Mouse (Mus musculus): Measurements from ENCODE around the gene Ccser1.

Gene Ccser1

DNA sequence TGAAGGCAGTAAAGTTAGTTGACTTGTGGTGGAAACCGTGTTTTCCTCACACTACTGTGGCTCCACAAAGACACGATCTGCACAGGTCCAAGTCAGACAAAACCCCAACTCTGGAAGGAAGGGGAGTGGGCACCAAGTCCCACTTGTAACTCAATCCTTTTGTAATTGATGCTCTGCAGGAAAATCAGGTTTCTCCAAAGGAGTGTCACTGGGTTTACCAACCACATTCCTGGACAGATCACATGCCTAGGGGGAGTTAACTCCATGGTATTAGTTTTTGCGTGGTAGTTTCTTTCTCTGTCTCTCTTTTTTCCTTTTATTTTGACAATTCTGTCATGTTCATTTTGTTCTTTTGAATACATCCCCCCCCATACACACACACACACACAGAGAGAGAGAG is 252.0 kb downstream of the Ccser1 start:
- no peak for DNase-seq (ENCODE audit: low spot score)

DNA sequence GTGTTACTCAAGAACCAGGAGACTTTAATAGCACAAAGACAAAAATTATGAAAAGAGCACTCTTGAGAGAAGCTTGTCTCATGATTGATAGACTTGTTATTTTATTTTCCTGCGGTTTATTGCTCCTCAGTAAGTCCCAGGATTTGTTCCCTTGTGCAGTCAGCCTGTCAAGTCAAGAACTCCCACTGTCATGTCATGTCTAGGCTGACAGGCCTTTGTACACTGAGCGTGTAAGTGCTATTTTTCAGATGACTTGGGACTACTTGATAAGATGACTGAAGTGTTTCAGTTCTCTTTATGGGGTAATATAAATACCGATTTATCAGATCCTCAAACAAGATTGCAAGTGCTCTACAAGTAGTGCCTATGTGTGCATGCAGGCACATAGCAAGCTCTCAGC is 252.6 kb downstream of the Ccser1 start:
- no peak for DNase-seq (ENCODE audit: low spot score)

DNA sequence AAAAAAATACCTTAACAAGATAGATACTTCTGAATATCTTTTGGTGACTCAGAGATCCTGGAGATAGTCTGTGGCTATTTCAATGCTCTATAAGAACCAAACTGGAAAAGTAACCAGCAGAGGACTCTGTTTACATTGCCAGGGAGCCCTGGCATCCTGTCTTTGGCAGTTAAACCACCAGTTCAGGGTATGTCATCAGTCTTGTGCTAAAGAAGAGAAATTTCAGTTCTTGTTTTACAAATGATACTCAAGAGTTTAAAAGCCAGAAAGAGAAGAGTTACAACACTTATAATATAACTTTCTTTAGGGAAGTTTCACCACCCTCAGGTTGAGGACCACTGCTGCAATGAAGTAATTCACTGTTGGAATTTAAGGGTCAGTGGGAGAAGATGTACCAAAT is 258.0 kb downstream of the Ccser1 start:
- no peak for DNase-seq (ENCODE audit: low spot score)

DNA sequence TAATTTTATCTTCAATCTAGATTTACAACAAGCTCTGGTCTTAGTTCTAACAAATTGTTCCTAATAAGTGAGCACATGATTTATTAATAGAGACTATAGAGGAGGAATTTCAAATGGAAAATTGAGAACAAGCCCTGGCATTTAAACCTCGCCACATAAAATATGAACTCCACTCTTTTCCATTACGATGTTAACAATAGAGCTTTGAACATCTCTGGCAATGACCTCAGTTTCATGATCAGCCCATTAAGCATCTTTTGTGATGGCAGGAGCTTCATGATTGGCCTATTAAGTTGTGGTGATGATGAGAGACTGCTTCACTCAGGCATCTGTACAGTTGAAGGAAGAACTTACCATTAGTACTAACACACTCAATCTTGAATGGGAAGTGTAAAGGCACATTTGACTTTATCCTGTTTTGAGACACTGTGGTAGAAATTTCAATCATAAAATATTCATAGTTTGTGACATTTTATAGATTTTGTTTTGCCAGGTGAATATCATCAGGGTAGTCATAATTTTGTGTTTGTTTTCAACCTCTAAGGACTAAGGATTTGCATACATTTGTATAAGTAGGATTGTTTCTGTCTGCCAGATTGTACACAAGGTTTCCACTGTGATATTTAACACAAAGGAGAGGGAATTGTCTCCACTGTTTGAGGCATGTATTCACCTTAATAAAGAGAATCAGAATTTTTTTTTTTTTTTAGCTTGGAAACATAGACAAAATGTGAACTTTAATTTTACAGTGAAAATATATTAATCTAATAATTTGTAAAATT is 291.4 kb downstream of the Ccser1 start:
- no peak for DNase-seq (ENCODE audit: low spot score)

DNA sequence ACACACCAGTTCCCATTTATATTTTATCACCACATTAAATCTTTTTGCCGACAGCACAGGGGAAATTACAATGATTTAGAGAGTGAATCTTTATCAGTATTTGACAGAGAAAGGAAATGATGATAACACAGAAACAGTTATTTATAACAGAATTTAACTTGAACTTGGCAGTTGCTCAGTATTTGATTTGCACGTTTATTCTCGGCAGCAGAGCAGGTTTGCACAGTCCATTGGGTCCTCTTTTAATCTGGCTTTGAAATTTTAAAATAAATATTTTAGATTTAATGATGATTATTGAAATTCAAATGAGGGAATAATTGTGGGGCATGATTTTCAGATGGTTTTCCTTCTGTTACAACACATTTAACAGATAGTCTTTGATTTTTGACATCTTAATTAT is 305.2 kb downstream of the Ccser1 start:
- no peak for DNase-seq (ENCODE audit: low spot score)

DNA sequence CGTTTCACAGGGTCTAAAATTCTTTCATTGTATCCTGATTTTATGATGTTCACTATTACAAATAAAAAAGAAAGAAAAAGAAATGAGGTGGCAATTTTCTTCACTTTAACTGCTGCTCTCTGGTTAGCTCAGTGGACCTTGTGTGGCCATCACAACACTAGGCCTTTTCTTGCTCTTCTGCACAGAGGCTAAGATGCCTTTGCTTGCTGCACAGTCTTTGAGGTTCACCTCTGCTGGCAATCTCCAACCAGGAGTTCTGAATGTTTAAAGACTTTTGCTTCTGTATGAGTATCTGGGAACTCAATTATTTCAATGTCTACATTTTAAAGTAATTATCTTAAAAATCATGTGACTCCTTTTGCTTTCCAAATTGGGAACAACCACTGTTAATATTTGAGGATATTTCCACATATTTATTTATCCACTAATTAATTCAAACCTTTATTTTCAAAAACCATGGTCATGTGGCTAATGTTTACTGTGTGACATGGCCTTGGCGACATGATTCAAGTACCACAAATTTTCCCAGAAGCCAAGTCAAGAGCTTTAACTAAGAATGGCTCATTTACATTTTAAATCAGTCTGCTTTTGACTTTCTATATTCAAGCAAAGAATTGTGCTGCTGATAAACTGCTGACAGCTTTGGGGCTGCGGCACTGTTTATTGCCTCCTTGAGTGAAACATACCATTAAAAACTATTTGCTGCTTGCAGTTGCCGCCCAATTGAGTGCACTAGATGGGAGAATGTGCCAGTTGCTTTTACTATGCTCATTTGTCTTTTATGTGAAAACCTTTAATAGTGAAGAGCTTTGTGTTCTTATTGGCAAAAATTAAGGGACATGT is 312.1 kb downstream of the Ccser1 start:
- DNase-seq (ENCODE audit: low spot score), result no peak

DNA sequence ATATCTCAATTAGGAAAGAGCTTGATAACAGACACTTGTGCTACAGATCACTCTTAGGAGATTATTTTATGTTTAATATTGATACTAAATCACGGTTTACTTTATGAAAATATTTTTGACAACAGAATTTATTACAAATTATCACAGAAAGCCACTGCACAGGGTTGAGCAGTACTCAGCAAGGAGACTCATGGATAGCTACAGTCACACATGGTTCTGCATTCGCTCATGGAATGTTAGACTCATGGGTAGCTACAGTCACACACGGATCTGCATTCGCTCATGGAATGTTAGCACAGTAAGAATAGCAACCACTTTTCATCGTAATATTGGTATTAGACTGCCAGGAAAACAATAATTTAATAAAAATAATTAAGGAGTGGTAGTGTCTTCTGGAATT is 313.3 kb downstream of the Ccser1 start:
- DNase-seq (ENCODE audit: low spot score), result no peak

DNA sequence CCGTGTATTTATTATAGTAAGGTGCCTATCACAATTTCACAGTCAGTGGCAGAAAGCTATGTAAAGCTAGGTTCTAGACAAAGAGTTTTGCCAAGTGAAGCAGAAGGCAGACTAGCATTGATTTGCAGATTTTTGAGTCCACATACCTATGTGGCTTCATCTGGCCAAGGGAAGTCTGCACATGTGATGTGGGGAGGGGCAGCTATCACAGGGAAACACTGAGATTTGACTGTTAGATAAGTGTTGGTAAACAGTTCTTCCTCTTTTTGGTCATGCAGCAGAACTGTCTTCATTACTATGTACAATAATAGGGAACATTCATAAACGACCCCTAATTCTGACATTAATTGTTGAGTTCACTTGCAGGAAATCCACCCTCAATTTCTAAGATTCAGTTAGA is 335.2 kb downstream of the Ccser1 start:
- no peak for DNase-seq (ENCODE audit: low spot score)

DNA sequence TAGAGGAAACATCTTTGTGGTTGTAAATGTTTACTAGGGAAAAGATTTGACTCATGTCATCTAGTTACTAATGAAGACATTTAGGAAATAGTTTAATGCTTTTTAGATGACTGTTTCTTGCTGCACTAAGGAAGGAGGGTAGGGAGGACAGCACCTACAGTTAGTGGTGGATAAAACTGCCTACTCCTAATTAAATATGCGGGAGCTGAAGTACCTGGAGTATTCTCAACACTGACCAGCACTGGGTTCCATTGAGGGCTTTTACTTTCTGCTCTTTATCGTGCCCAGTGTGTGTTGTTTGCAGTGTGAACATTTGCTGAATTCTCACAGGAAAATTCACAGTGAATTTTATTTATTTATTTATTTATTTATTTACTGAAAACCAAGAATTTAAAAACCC is 341.5 kb downstream of the Ccser1 start:
- no peak for DNase-seq (ENCODE audit: low spot score)

DNA sequence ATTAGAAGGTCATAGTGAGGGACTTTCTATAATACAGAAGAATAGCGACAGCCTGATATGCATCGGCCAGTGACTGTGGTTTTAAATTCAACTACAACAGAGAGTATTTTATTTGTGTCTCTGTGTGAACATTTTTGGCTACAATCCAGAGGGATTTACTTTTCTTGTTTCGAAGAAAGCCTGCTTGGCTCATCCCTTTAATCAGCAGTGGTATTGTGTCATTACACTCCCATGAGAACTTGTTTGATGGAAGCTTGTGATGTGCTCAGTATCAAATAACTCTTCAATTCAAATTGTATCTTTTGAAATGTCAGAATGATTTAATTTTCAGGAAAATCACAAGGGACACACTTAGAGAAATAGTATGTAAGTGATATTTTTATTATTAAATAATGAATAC is 342.0 kb downstream of the Ccser1 start:
- DNase-seq (ENCODE audit: low spot score), result no peak

DNA sequence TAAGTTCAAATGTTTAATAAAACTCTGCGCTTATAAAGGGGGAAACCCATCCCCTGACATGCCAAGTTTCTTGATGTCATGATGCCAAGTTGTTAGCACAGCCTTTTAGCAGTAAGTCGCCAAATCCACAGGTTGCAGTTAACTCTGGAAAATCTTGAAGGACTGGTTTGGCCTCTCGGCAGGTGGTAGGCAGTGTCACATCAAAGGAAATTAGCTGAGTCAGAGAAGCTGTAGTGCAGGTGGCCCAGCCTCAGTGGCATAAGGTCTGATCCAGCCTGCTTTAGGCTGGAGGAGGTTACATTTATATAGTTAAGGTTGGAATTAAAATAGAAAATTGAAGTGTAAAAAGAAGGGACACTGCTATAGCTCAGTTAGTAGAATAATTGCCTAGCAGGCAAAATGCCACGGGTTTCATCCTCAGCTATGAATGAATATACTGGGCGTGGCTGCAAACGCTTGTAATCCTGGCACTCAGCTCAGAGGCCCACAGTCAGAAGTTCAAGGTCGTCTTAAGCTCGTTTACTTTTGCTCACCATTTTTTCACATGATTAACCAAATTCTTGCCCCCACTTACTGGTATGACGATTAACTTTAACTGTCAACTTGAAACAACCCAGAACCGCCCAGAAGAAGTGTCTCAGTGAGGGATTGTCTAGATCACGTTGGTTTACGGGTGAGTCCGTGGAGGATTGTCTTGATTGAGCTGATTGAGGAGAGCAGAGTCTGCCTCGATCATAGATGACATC is 343.8 kb downstream of the Ccser1 start:
- no peak for DNase-seq (ENCODE audit: low spot score)

DNA sequence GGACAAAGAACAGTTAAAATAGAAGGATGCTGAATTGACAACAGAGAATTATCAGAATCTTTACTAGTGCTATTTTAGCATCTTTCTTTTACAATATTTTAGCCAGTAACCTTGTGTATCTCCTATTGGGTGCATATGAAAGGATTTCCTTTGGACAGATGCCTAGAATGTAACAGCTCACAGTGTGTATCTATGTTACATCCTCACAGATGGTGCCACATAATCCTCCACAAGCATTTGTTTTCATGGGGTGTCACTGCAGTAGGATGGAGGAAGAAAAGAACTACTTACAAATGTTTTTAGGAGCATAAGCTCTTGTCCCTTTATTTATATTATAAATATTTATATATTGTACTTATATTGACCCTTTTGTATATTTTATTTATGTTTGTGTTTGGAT is 360.6 kb downstream of the Ccser1 start:
- no peak for DNase-seq (ENCODE audit: low spot score)

DNA sequence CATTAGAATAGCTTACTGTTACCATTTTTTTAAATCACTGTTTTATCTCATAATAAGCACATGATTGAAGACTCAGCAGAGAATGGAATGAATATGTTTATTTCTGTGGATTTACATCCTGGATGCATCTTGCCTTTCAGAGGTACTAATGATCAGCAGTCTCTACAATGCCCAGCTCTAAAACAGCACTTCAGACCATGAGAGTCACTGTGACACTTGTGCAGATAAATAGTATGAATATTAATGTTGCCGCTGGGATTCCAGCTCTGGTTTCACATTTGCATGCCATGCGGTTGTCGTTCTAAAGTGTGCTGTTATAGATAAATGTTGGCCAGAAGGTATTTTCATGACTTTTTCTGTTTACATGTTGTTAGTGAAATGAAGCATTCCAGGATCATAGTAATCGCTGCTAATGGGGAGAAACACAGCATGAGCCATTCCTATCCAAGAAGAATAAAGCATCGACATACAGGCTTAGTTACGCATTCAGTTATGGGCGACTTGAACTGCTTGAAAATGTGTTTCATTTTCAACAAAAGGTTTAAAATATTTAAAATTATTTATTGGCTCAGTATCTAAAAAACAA is 363.4 kb downstream of the Ccser1 start:
- DNase-seq (ENCODE audit: low spot score), result no peak

DNA sequence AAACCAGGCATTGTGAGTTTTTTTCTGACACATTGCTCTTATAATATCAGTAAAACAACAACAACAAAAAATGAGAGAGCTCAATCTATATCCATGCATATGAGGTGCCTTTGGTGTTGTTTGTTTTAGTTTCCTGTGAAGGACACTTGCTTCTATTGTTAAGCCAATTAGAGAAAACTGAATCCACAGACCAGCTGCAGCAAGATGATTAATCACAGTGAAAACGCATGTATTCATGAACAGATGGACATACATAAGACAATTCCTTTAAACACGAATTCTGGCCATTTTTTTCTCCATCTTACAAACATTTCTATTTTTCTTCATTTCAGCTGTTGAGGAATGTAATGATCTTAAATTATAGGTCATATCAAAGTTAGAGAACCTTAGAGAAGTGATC is 387.4 kb downstream of the Ccser1 start:
- no peak for DNase-seq (ENCODE audit: low spot score)

DNA sequence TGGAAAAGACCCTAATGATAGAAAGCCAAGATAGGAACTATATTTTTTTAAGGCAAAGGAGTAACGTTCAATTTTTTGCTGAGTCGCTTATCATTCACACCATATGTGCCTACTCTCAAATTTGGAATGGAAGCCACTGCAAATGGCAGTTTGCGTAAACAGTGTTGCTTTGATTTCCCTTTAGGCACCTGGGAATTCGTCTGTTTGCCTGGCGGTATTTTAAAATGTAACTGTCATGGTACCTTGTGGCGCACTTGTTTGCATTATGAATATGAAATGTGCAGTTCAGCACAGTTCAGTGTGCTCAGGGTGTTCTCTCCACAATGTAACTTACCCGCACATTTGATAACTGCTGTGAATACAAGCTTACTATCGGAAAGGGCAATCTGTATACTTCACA is 387.8 kb downstream of the Ccser1 start:
- no peak for DNase-seq (ENCODE audit: low spot score)

DNA sequence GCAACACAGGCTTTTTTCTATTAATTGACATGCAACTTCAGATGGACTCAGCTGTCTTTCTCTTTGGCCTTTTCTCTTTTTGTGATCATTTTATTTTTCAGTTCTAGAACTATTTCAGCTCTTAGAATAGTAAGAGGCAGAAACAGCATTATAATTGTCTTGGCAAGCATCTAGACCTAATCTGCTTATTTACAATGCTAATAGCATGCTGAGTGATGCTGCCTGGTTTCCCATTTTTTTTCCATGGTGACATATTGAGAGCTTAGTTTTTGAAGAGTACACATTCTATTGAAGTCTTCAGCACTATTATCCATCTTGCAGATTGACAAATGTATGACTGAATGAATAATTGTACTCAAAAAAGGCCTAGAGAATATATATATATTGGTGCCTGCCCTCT is 401.6 kb downstream of the Ccser1 start:
- no peak for DNase-seq (ENCODE audit: low spot score)

DNA sequence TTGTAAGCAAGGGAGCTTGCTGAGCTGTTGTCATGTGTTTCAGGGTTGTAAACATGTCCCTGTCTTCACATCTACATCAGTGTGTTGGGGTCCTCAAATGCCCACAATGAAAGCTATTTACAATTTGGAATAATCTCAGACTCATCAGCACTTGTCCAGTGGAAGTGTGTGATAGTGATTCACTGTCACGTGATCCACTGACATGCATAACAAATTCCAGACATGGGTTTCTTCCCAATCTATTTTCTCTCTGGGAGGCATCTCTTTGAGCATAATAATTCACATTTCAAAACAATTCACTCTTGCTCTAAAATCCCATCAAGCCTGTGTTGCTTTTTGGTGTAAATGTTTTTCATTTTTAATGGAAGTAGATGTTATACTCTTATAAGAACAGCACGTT is 408.9 kb downstream of the Ccser1 start:
- DNase-seq (ENCODE audit: low spot score), result no peak

DNA sequence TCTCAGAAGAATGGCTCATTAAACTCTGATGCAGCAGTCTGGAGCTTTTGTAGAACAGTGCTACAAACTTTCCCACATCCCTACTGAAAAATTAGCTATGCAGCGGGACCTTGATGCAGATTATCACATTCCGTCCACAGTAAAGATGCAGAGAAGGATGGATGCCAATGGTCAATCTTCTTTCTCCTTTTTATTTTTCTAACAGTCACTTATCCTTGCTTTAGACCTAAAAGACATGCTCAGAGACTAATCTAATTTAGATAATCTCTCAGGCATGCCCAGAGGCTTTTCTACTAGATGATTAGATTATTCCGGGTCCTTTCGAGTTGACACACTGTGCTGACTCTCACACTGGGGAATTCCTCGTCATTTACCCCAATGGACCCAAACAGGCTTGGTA is 421.8 kb downstream of the Ccser1 start:
- no peak for DNase-seq (ENCODE audit: low spot score)

DNA sequence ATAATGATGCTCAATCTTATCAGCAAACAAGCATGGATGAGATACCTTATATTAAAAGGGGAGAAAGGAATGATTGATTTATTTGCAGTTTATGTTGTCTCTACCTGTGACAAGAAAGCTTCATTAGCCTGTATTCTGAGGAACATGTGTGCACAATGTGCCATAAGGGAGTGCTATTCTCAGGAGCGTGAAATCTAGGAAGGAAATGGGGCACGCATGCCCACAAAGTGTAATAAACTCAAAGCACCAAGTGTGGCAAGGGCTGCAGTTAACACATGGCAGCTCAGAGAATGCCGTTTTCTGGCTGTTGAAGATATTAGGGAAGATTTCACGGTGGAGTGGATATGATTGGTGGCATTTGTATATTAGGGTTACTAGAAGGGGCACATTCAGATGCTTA is 434.8 kb downstream of the Ccser1 start:
- DNase-seq (ENCODE audit: low spot score), result no peak

DNA sequence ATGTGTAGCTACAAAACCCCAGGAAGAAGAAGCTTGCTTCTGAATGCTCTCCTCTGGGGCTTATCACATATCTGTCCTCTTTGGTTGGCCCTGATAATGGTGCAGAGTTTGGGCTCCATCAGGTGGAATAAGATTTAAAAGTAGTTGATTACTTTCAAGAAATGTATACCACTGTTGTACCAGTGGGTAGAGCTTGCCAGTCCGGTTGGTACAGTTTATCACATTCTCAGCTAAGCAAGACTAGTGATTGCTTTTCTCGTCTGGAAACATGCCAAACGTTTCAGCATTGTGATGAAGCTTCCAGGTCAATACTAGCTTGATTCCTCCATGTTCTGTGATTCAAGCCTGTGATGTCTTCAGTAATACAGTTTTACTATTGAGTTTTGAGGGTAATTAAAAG is 441.6 kb downstream of the Ccser1 start:
- no peak for DNase-seq (ENCODE audit: low spot score)

DNA sequence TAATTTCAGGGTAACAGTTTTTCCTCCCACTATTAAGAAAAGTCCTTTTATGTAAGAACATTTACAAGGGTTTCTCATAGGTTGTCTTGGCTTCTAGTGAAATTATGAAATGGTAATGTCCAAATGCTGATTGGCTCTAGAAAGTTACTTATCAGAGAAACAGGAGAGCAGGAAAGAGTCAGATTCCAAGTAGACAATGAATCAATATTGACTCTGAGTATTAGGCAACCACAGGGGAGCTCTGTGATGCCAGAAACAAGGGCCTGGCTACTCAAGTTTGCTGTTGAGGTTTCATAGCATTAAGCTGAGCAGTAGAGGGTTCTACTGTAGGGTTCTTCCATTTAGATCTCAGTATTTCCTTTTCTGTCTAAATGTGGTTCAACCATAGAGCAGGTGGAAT is 481.3 kb downstream of the Ccser1 start:
- no peak for DNase-seq (ENCODE audit: low spot score)

DNA sequence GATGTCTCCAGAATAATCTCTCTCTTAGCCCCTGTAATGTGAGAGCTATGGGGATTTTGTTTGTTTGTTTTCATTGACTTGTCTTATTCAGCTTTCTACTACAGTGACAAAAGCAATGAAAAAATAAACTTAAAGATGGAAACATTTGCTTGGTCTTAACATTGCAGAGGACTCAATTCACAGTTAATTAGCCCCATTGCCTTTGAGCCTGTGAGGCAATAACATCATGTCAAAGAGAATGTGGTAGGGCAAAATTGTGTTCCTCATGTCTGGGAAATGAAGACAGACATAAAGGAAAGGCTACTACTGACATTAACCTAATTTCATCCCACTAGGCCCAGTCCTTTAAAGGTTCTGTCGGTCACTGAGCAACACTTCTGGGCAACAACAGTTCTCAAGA is 484.4 kb downstream of the Ccser1 start:
- DNase-seq (ENCODE audit: low spot score), result no peak

DNA sequence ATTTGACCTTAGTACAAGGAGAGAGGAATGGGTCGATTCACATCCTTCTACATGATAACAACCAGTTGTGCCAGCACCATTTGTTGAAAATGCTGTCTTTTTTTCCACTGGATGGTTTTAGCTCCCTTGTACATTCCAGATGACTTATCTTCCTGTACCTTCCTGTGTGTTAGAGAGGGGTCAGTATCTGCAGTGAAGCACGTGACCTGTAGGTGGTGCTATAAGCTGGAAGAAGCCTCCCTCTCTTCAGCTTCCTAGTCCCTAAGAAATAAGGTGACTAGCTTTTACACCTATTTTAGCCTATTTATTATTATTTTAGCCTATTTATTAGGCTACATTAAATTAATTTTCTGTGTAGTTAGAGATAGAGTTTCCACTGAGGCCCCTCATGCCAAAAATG is 506.9 kb downstream of the Ccser1 start:
- DNase-seq (ENCODE audit: low spot score), result no peak

Data from testis, postnatal 14 days (tissue).